Mouse (Mus musculus): ENCODE results near the gene Gapt. TPM values are rescaled to one million over a fixed set of nuclear protein-coding genes. Genes with fewer than 3 reads are reported as not detected.

The Gapt gene
- polyA plus RNA-seq, 1 experiment from 2014 or later = 0.59 TPM

DNA sequence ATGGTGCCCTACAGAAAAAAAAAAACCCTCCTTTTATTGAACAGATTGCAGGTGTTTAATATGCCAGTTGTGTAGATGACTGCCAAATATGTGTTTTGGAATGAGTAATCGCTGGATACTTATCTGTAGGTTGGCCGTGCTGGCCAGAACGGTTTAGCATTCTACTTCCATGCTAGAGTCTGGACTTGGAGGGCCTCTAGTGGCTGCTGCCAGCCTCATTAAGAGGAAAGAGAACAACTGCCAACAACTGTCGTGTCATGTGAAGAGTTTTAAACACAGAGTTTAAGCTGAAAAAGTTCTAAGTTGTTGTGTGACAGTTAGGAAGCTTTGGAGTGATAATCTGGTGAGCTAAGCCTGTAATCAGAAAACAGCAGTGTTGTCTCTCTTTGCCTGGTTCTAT lies 38.3 kb downstream of the Gapt start:
- Histone ChIP-seq H3K36me3 (no peaks in the 10 kb centered on the region), H3K4me2 (replicated peaks) (no peak overlapping the region), H3K9ac (no peak overlapping the region), H3K4me1 (replicated peaks) (no peaks in the 10 kb centered on the region), H3K27me3 (replicated peaks) (no peaks in the 10 kb centered on the region), H3K27ac (no peak overlapping the region), H3K4me3 (replicated peaks) (no peak overlapping the region), H3K9me3 (no peaks in the 10 kb centered on the region)
- no peak for ATAC-seq
- 65% methylated on average over 4 of the region's 4 CpGs for WGBS

DNA sequence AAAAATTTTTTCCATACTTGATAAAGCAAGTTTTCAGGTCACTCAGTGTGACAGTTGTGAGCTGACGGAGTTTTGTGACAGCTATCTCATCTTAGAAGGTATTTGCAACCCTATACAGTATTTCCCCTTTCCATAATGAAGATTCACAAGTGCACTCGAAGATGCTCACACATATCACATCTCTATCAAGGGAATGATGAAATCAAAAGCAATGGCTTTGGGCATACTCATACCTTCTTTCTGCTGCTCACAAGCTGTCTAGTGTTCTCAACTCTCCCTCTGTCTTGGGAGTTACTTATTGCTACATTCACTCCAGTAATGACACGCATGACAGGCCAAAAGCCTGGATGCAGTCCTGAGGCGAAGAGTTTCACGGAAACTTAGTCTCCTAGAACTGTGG lies 49.8 kb downstream of the Gapt start:
- ATAC-seq = no peak
- Histone ChIP-seq H3K27me3 (replicated peaks) (no peaks in the 10 kb centered on the region), H3K4me2 (replicated peaks) (no peak overlapping the region), H3K4me1 (replicated peaks) (no peaks in the 10 kb centered on the region), H3K36me3 (no peaks in the 10 kb centered on the region), H3K9me3 (no peaks in the 10 kb centered on the region), H3K27ac (no peak overlapping the region), H3K9ac (no peak overlapping the region), H3K4me3 (replicated peaks) (no peak overlapping the region)
- 85% methylated on average over 5 of the region's 5 CpGs for WGBS

Other genes with a start within 250 kb of the Gapt start
- 5.2 and 5.5 TPM in 2 replicates for gene Rab3c, start 76.2 kb downstream of the Gapt start, polyA plus RNA-seq (2015; fragmentation: Nextera tagmentation; extraction: Ambion mirVana)
- 71.0 and 72.1 TPM in 2 replicates for gene Plk2, start 37.8 kb upstream of the Gapt start, polyA plus RNA-seq (2015; fragmentation: Nextera tagmentation; extraction: Ambion mirVana)